Mouse (Mus musculus): ENCODE results near the gene Ifna1. TPM values are rescaled to one million over a fixed set of nuclear protein-coding genes. Genes with fewer than 3 reads are reported as not detected.

Gene Ifna1
- total and polyA plus RNA-seq, 3 experiments = not detected

- no peak within 1 kb of the TSS for H3K27ac ChIP-seq (ENCODE audit: control insufficient read depth, low read depth, low read length)
- no peaks in the 10 kb centered on the region; a peak in 1 of 4 replicates for H3K4me1 ChIP-seq (ENCODE audit: control insufficient read depth in 1 of 2, insufficient read depth in 2 of 2, low read length in 2 of 2)
- no peaks in the 10 kb centered on the region for H3K79me2 ChIP-seq (ENCODE audit: control insufficient read depth, insufficient read depth, low read length, poor library complexity)
- DNase-seq (ENCODE audit: low read depth, low spot score) = no peak
- no peak for TF ChIP-seq ETS1 (IDR thresholded peaks at IDR 0.05; ENCODE audit: low read depth, low read length)
- no peak for TF ChIP-seq CHD1 (IDR thresholded peaks at IDR 0.05; ENCODE audit: low read depth, low read length)
- H3K9me3 ChIP-seq (replicated peaks; ENCODE audit: insufficient read depth, low read length) = no peaks in the 10 kb centered on the region
- no peaks in the 10 kb centered on the region for H3K36me3 ChIP-seq (ENCODE audit: control insufficient read depth in 1 of 2, insufficient read depth in 2 of 2, low read length in 2 of 2)
- no peak within 1 kb of the TSS for H3K9ac ChIP-seq (ENCODE audit: control insufficient read depth, low read depth, low read length, poor library complexity, severe bottlenecking)
- H3K4me3 ChIP-seq (ENCODE audit: control insufficient read depth in 1 of 2, insufficient read depth in 1 of 2, low read depth in 2 of 2, low read length in 2 of 2) = no peak within 1 kb of the TSS
- peaks cover 11 to 14% of the 10 kb centered on the region in 2 experiments for H3K27me3 ChIP-seq (ENCODE audit: control insufficient read depth in 1 of 2, insufficient read depth in 2 of 2, low read length in 2 of 2)
Observed at GRCm38 (mm10) chr4:88841438-88841911, 8.4 kb upstream of the Ifna1 start, which contains the start of gene Ifna4. TSS of gene Ifna4 (plus strand) at chr4:88841861.

DNA sequence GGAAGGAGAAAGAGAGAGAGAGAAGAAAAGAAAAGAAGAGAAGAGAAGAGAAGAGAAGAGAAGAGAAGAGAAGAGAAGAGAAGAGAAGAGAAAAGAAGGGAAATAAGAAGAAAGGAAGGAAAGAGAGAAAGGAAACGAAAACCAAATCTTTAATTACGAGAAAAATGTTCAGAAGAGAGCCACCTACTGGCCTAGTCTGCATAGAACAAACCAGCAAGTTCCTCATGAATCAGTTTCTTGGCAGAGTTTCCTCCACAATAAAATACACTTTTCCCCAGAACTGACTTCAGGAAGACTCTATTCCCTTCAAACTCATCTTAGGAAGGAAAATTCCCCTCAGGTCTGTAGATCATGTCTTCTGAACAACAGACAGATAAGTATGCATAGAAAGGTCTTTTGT is 4.6 kb upstream of the Ifna1 start:
- H3K9me3 ChIP-seq (replicated peaks; ENCODE audit: insufficient read depth, low read length) = no peaks in the 10 kb centered on the region
- no peak overlapping the region for H3K27ac ChIP-seq (ENCODE audit: control insufficient read depth, low read depth, low read length)
- H3K27me3 ChIP-seq (ENCODE audit: control insufficient read depth in 1 of 2, insufficient read depth in 2 of 2, low read length in 2 of 2) = peaks cover 8 to 21% of the 10 kb centered on the region in 2 experiments
- H3K4me3 ChIP-seq (ENCODE audit: control insufficient read depth in 1 of 2, insufficient read depth in 1 of 2, low read depth in 2 of 2, low read length in 2 of 2) = peak overlapping the region in 1 of 2 experiments; percentile 34; a peak in 1 of 4 replicates
- H3K9ac ChIP-seq (ENCODE audit: control insufficient read depth, low read depth, low read length, poor library complexity, severe bottlenecking) = no peak overlapping the region
- H3K36me3 ChIP-seq (ENCODE audit: control insufficient read depth in 1 of 2, insufficient read depth in 2 of 2, low read length in 2 of 2) = no peaks in the 10 kb centered on the region
- no peaks in the 10 kb centered on the region for H3K79me2 ChIP-seq (ENCODE audit: control insufficient read depth, insufficient read depth, low read length, poor library complexity)
- DNase-seq (ENCODE audit: low read depth, low spot score) = peak; percentile 51
- TF ChIP-seq EP300 (IDR thresholded peaks at IDR 0.05; ENCODE audit: low read depth in 1 of 2, low read length in 2 of 2) (no peak), BHLHE40 (IDR thresholded peaks at IDR 0.05; ENCODE audit: borderline replicate concordance, low read depth, low read length) (no peak), NELFE (IDR thresholded peaks at IDR 0.05; ENCODE audit: low read depth, low read length) (no peak), RCOR1 (IDR thresholded peaks at IDR 0.05; ENCODE audit: low read depth, low read length) (no peak), MYB (IDR thresholded peaks at IDR 0.05; ENCODE audit: low read depth, low read length) (no peak), TCF12 (IDR thresholded peaks at IDR 0.05; ENCODE audit: low read depth, low read length) (no peak), USF2 (IDR thresholded peaks at IDR 0.05; ENCODE audit: borderline replicate concordance in 1 of 2, insufficient read depth in 1 of 2, low read depth in 1 of 2, low read length in 2 of 2) (no peak), MAFK (IDR thresholded peaks at IDR 0.05; ENCODE audit: borderline replicate concordance, low read depth, low read length) (no peak), MAX (IDR thresholded peaks at IDR 0.05; ENCODE audit: low read length) (no peak), SMC3 (IDR thresholded peaks at IDR 0.05; ENCODE audit: low read depth, low read length) (peak; percentile 26), MXI1 (IDR thresholded peaks at IDR 0.05; ENCODE audit: low read depth, low read length) (no peak), ZNF384 (IDR thresholded peaks at IDR 0.05; ENCODE audit: low read depth, low read length) (no peak), RAD21 (IDR thresholded peaks at IDR 0.05; ENCODE audit: low read depth, low read length) (0 out of 2 replicates have a peak, but pooled peaks have one; percentile 5), ELF1 (IDR thresholded peaks at IDR 0.05; ENCODE audit: low read depth, low read length) (no peak), CTCF (IDR thresholded peaks at IDR 0.05 in 2 of 3, conservative IDR thresholded peaks at IDR 0.05 in 1 of 3; ENCODE audit: control insufficient read depth in 1 of 3, insufficient read depth in 1 of 3, low read depth in 2 of 3, low read length in 3 of 3, poor library complexity in 1 of 3, severe bottlenecking in 1 of 3) (peak in 2 of 3 experiments; percentile 36 to 65; a peak in 4 of 6 replicates), KAT2A (conservative IDR thresholded peaks at IDR 0.05; ENCODE audit: low read depth, low read length) (no peak), NRF1 (IDR thresholded peaks at IDR 0.05; ENCODE audit: insufficient read depth, low read depth, low read length, poor library complexity, severe bottlenecking) (no peak), UBTF (IDR thresholded peaks at IDR 0.05; ENCODE audit: borderline replicate concordance, insufficient read depth, low read depth, low read length) (no peak)
- H3K4me1 ChIP-seq (ENCODE audit: control insufficient read depth in 1 of 2, insufficient read depth in 2 of 2, low read length in 2 of 2) = no peaks in the 10 kb centered on the region; a peak in 1 of 4 replicates

Measured in MEL (cell line).